Mouse (Mus musculus): Measurements from ENCODE around the gene Atf5. TPM values are rescaled to one million over a fixed set of nuclear protein-coding genes. Genes with fewer than 3 reads are reported as not detected.

Atf5 gene
- total and polyA plus RNA-seq, 2 experiments from 2014 or later: 4.4 to 15.8 TPM

DNA sequence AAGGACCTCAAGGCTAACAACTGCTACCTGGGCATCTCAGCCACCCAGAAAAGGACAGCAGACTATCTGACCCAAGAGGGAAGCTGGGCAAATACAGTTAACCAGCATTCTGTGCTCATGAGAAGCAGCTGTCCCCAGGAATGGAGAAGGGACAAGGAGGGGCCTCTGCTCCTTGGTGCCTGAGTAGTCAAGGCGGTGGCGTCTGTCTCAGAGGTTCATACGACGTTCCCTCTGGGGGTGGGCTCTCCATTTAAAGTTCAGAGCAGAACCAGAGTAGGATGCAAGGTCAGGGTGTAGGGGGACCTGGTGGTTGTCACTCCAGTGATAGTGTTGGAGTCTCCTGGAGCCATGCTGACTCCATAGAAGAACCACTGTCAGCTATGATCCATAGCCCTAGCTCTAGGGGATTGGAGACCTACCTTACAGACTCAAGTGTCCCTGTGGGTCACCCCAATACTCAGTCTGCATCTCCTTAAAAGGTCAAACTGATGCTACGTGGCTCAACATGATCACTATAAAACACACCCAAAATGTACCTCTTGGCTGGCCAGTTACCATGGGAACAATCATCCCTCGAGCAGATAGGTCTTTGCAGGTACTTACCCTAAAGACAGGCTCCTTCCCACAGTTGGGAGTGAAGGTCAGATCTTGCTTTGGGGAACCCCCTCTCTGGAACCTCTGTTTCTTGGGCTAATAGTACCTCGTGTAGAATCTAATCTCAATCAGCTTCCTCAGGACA, 5.5 kb downstream of the Atf5 start:
- no peak for DNase-seq (ENCODE audit: low spot score)
- 0 out of 2 replicates have a peak, but pooled peaks cover 3% of the 10 kb centered on the region for H3K4me1 ChIP-seq (ENCODE audit: insufficient read depth, low read length)

DNA sequence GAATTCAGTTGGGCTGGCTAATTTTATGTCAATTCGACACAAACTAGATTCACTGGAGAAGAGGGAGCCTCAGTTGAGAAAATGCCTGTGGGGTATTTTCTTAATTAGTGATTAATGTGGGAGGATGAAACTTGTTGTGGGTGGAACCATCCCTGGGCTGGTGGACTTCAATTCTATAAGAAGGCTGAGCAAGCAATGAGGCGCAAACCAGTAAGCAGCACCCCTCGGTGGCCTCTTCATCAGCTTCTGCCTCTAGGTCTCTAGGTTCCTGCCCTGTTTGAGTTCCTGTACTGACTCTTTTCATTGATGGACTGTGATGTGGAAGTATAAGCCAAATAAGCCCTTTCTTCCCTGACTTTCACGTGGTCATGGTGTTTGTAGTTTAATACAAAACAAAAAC, 6.1 kb downstream of the Atf5 start:
- Histone ChIP-seq H3K9me3 (ENCODE audit: low read length) (no peaks in the 10 kb centered on the region), H3K4me1 (ENCODE audit: insufficient read depth, low read length) (0 out of 2 replicates have a peak, but pooled peaks cover 3% of the 10 kb centered on the region), H3K4me3 (ENCODE audit: low read length) (no peak overlapping the region), H3K36me3 (ENCODE audit: insufficient read depth, low read length) (no peaks in the 10 kb centered on the region), H3K4me2 (ENCODE audit: low read depth, low read length) (no peak overlapping the region), H3K27me3 (ENCODE audit: insufficient read depth, low read length) (no peaks in the 10 kb centered on the region), H3K27ac (no peak overlapping the region), H3K9ac (replicated peaks; ENCODE audit: low read length) (no peak overlapping the region)
- TF ChIP-seq CTCF (IDR thresholded peaks at IDR 0.05; ENCODE audit: low read depth): no peak
- DNase-seq (ENCODE audit: low spot score) (no peak), ATAC-seq (no peak)
- WGBS: 80% methylated on average over 4 of the region's 4 CpGs

More for the DNA sequence above, 5.5 kb downstream of the Atf5 start:
- no peaks in the 10 kb centered on the region for H3K9me3 ChIP-seq (ENCODE audit: low read length)
- no peaks in the 10 kb centered on the region for H3K36me3 ChIP-seq (ENCODE audit: insufficient read depth, low read length)
- H3K9ac ChIP-seq (replicated peaks; ENCODE audit: low read length): no peak overlapping the region
- WGBS: 92% methylated on average over 7 of the region's 7 CpGs
- no peak for ATAC-seq
- TF ChIP-seq CTCF (IDR thresholded peaks at IDR 0.05; ENCODE audit: low read depth): no peak
- no peaks in the 10 kb centered on the region for H3K27me3 ChIP-seq (ENCODE audit: insufficient read depth, low read length)
- no peak overlapping the region for H3K4me2 ChIP-seq (ENCODE audit: low read depth, low read length)
- H3K27ac ChIP-seq: no peak overlapping the region
- H3K4me3 ChIP-seq (ENCODE audit: low read length): no peak overlapping the region

DNA sequence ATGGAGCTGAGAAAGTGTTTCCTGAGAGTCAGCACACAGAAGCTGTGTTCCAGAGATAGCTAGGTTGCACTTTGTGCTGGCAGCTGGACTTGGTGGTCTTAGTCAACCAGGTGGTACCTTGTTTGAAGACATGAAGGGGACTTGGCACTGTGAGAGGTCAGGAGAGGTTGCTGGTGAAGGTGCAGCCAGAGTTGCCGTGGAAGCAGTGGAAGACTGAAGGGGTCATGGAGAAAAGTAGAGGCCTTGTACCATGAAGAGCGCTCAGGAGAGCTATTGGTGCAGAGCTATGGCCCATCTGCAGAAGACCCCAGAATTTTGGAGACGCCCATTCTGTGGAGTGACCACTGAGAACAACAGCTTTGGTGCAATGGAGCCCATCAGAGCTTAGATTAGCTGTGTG, 7.0 kb downstream of the Atf5 start:
- DNase-seq (ENCODE audit: low spot score) (no peak), ATAC-seq (no peak)
- Histone ChIP-seq H3K4me1 (ENCODE audit: insufficient read depth, low read length) (no peaks in the 10 kb centered on the region), H3K4me3 (ENCODE audit: low read length) (no peak overlapping the region), H3K27me3 (ENCODE audit: insufficient read depth, low read length) (no peaks in the 10 kb centered on the region), H3K27ac (no peak overlapping the region), H3K4me2 (ENCODE audit: low read depth, low read length) (no peak overlapping the region), H3K9me3 (ENCODE audit: low read length) (no peaks in the 10 kb centered on the region), H3K9ac (replicated peaks; ENCODE audit: low read length) (no peak overlapping the region), H3K36me3 (ENCODE audit: insufficient read depth, low read length) (no peaks in the 10 kb centered on the region)
- TF ChIP-seq CTCF (IDR thresholded peaks at IDR 0.05; ENCODE audit: low read depth): no peak
- 87% methylated on average over 3 of the region's 3 CpGs for WGBS

DNA sequence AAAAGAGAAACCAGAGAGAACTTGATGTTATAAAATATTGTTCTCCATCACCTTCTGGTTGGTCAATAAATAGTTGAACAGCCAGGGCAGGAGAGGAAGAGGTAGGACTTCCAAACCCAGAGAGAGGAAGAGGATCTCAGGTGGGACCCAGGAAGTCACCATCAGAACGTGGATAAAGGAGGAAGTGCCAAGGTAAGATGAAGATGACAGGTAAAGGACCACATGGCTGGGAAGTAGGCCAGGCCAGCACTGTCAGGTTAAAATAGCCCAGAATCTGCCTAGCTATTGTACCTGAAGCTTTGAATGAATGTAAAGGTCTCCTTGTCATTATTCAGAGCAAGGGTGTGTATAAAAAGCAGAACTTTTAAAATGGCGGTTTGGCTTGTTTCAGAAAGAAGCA, 7.5 kb downstream of the Atf5 start:
- Histone ChIP-seq H3K27me3 (ENCODE audit: insufficient read depth, low read length) (no peaks in the 10 kb centered on the region), H3K9me3 (ENCODE audit: low read length) (no peaks in the 10 kb centered on the region), H3K9ac (replicated peaks; ENCODE audit: low read length) (no peak overlapping the region), H3K4me1 (ENCODE audit: insufficient read depth, low read length) (no peaks in the 10 kb centered on the region), H3K36me3 (ENCODE audit: insufficient read depth, low read length) (no peaks in the 10 kb centered on the region), H3K27ac (no peak overlapping the region), H3K4me3 (ENCODE audit: low read length) (no peak overlapping the region), H3K4me2 (ENCODE audit: low read depth, low read length) (no peak overlapping the region)
- DNase-seq (ENCODE audit: low spot score) (no peak), ATAC-seq (no peak)
- TF ChIP-seq CTCF (IDR thresholded peaks at IDR 0.05; ENCODE audit: low read depth): no peak
- WGBS: 85% methylated on average over 2 of the region's 2 CpGs

DNA sequence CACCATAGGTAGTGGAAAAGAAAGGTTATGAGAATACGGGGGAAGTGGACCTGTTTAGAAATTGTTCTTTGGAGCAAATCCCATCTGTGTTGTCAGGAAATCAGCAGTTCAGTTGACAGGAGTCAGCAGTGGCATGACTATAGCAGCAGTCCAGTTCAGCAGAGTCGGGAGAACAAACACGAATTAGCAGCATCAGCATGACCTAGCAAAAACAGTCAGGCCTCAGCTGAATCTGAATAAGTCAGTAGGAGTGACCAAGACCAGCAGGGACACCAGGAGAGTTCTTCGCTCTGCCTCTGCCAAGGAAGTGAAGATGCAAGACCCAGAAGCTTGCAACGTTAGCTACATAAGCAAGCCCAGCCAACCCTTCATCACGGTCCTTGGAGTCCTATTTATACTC, 23.7 kb downstream of the Atf5 start:
- Histone ChIP-seq H3K9ac (replicated peaks; ENCODE audit: low read length) (no peak overlapping the region), H3K4me1 (ENCODE audit: insufficient read depth, low read length) (no peaks in the 10 kb centered on the region), H3K4me2 (ENCODE audit: low read depth, low read length) (no peak overlapping the region), H3K27ac (no peak overlapping the region), H3K4me3 (ENCODE audit: low read length) (no peak overlapping the region), H3K9me3 (ENCODE audit: low read length) (no peaks in the 10 kb centered on the region), H3K27me3 (ENCODE audit: insufficient read depth, low read length) (no peaks in the 10 kb centered on the region), H3K36me3 (ENCODE audit: insufficient read depth, low read length) (no peaks in the 10 kb centered on the region)
- 79% methylated on average over 6 of the region's 6 CpGs for WGBS
- TF ChIP-seq CTCF (IDR thresholded peaks at IDR 0.05; ENCODE audit: low read depth): no peak
- DNase-seq (ENCODE audit: low spot score): no peak
- no peak for ATAC-seq

DNA sequence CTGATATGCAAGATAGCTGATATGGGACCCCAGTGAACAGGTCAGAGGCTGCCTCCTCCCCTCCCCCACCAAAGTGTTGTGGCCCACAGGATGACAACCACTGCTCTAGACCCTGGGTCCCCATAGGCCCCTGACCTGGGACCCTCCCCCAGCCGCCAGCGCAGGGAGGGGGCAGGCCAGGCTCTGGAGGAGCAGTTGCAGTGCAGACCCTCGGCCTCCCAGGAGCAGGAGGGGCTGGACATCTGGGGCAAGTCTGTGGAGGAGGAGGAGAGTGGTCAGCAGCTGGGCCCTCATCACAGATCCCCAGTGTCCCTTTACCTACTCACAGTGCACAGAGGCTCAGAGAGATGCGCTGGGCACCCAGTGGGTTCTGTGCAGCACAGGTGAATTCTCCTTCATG, 26.4 kb downstream of the Atf5 start:
- TF ChIP-seq CTCF (IDR thresholded peaks at IDR 0.05; ENCODE audit: low read depth): no peak
- Histone ChIP-seq H3K4me3 (ENCODE audit: low read length) (no peak overlapping the region), H3K36me3 (ENCODE audit: insufficient read depth, low read length) (no peaks in the 10 kb centered on the region), H3K9ac (replicated peaks; ENCODE audit: low read length) (no peak overlapping the region), H3K4me2 (ENCODE audit: low read depth, low read length) (no peak overlapping the region), H3K27me3 (ENCODE audit: insufficient read depth, low read length) (no peaks in the 10 kb centered on the region), H3K27ac (no peak overlapping the region), H3K9me3 (ENCODE audit: low read length) (no peaks in the 10 kb centered on the region), H3K4me1 (ENCODE audit: insufficient read depth, low read length) (no peaks in the 10 kb centered on the region)
- no peak for ATAC-seq
- no peak for DNase-seq (ENCODE audit: low spot score)
- WGBS: 60% methylated on average over 4 of the region's 4 CpGs

DNA sequence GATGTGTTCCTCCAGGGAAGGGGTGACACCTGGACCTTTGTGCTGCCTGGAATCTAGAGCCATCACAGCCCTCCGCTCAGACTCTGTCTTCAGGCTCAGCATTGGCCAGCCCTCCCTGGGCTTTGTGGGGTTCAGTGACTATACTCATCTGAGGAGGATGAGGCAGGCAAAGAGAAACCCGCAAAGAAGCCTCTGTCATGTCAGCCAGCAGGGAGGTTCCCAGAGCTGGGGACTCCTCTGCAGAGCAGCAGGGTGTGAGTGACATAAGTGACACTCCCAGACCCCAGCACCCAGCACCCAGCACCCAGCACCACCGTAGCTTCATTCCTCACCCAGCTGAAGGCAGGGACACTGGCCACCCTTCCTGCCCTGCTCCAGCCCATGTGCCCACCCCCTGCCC, 26.9 kb downstream of the Atf5 start:
- no peak for ATAC-seq
- Histone ChIP-seq H3K36me3 (ENCODE audit: insufficient read depth, low read length) (no peaks in the 10 kb centered on the region), H3K27me3 (ENCODE audit: insufficient read depth, low read length) (no peaks in the 10 kb centered on the region), H3K9ac (replicated peaks; ENCODE audit: low read length) (no peak overlapping the region), H3K27ac (no peak overlapping the region), H3K4me2 (ENCODE audit: low read depth, low read length) (no peak overlapping the region), H3K4me1 (ENCODE audit: insufficient read depth, low read length) (no peaks in the 10 kb centered on the region), H3K4me3 (ENCODE audit: low read length) (no peak overlapping the region), H3K9me3 (ENCODE audit: low read length) (no peaks in the 10 kb centered on the region)
- no peak for DNase-seq (ENCODE audit: low spot score)
- 65% methylated on average over 3 of the region's 3 CpGs for WGBS
- TF ChIP-seq CTCF (IDR thresholded peaks at IDR 0.05; ENCODE audit: low read depth): no peak

All from hindbrain, postnatal 0 days (tissue).